Mouse (Mus musculus) MEL (cell line): ENCODE results near the gene Entpd6. TPM values are rescaled to one million over a fixed set of nuclear protein-coding genes. Genes with fewer than 3 reads are reported as not detected.

Experiments
- DNase-seq: peaks from one replicate; pipeline ENCODE4 v3.0.0; 2011; ENCODE audit warnings: low read depth, low spot score
- H3K27ac ChIP-seq: 2 replicates; pipeline ENCODE4 v1.5.1; 2012; ENCODE audit warnings: low read depth, mild to moderate bottlenecking, control low read depth, low read length, moderate library complexity; ENCODE audit not compliant: control insufficient read depth
- H3K27me3 ChIP-seq, 2 experiments: fragments of 150-350 bp in 1 of 2; sonication (generic) in 1 of 2; 2 replicates each; pipeline ENCODE4 v1.6.1; 2012; ENCODE audit warnings: low read length in 2 of 2, mild to moderate bottlenecking in 2 of 2, improper control_type of control experiment in 1 of 2, moderate library complexity in 1 of 2; ENCODE audit not compliant: insufficient read depth in 2 of 2, control insufficient read depth in 1 of 2
- H3K36me3 ChIP-seq, 2 experiments: 2 replicates each; pipeline ENCODE4 v1.6.1; 2012 to 2014; ENCODE audit warnings: low read length in 2 of 2, improper control_type of control experiment in 1 of 2, inconsistent platforms in 1 of 2, mild to moderate bottlenecking in 1 of 2; ENCODE audit not compliant: insufficient read depth in 2 of 2, control insufficient read depth in 1 of 2
- H3K4me1 ChIP-seq, 2 experiments: fragments of 150-350 bp in 1 of 2; sonication (generic) in 1 of 2; 2 replicates each; pipeline ENCODE4 v1.6.1; 2012; ENCODE audit warnings: low read length in 2 of 2, improper control_type of control experiment in 1 of 2, mild to moderate bottlenecking in 1 of 2; ENCODE audit not compliant: insufficient read depth in 2 of 2, control insufficient read depth in 1 of 2
- H3K4me3 ChIP-seq, 2 experiments: fragments of 150-350 bp in 1 of 2; sonication (generic) in 1 of 2; 2 replicates each; pipeline ENCODE4 v1.5.1; 2012; ENCODE audit warnings: low read depth in 2 of 2, low read length in 2 of 2, mild to moderate bottlenecking in 2 of 2, moderate library complexity in 2 of 2, control low read depth in 1 of 2, improper control_type of control experiment in 1 of 2; ENCODE audit not compliant: control insufficient read depth in 1 of 2, insufficient read depth in 1 of 2
- H3K79me2 ChIP-seq: 2 replicates; pipeline ENCODE4 v1.6.1; 2012; ENCODE audit warnings: mild to moderate bottlenecking, low read length, moderate library complexity; ENCODE audit not compliant: control insufficient read depth, poor library complexity, insufficient read depth
- H3K9ac ChIP-seq: 2 replicates; pipeline ENCODE4 v1.6.1; 2012; ENCODE audit warnings: low read depth, mild to moderate bottlenecking, control low read depth, low read length, moderate library complexity; ENCODE audit not compliant: control insufficient read depth, poor library complexity, severe bottlenecking
- H3K9me3 ChIP-seq: fragments of 150-350 bp; sonication (generic); replicated peaks from 2 replicates; pipeline ENCODE4 v1.6.1; 2012; ENCODE audit warnings: mild to moderate bottlenecking, low read length, improper control_type of control experiment, moderate library complexity; ENCODE audit not compliant: insufficient read depth
- CHD1 ChIP-seq: IDR thresholded peaks from 2 replicates; pipeline ENCODE4 v1.6.1; 2012; ENCODE audit warnings: low read depth, mild to moderate bottlenecking, inconsistent platforms, low read length, improper control_type of control experiment
- CHD2 ChIP-seq: IDR thresholded peaks from 2 replicates; pipeline ENCODE4 v1.6.1; 2011; ENCODE audit warnings: low read length, improper control_type of control experiment
- EP300 ChIP-seq, 2 experiments: IDR thresholded peaks; 2 replicates each; pipeline ENCODE4 v1.6.1; 2011; ENCODE audit warnings: improper control_type of control experiment in 2 of 2, low read length in 2 of 2, low read depth in 1 of 2, mild to moderate bottlenecking in 1 of 2
- ETS1 ChIP-seq: IDR thresholded peaks from 2 replicates; pipeline ENCODE4 v1.6.1; 2012; ENCODE audit warnings: low read depth, mild to moderate bottlenecking, inconsistent platforms, low read length, improper control_type of control experiment, moderate library complexity
- GABPA ChIP-seq: IDR thresholded peaks from 2 replicates; pipeline ENCODE4 v1.6.1; 2012; ENCODE audit warnings: low read depth, mild to moderate bottlenecking, inconsistent platforms, low read length, improper control_type of control experiment, moderate library complexity
- HCFC1 ChIP-seq: IDR thresholded peaks from 2 replicates; pipeline ENCODE4 v1.6.1; 2012; ENCODE audit warnings: low read depth, mild to moderate bottlenecking, inconsistent platforms, low read length, improper control_type of control experiment, moderate library complexity
- JUND ChIP-seq: IDR thresholded peaks from 2 replicates; pipeline ENCODE4 v1.6.1; 2011; ENCODE audit warnings: low read depth, mild to moderate bottlenecking, improper control_type of control experiment, low read length
- KAT2A ChIP-seq: conservative IDR thresholded peaks from 2 replicates; pipeline ENCODE4 v1.6.1; 2012; ENCODE audit warnings: low read depth, low read length, improper control_type of control experiment, inconsistent platforms
- MAX ChIP-seq: IDR thresholded peaks from 2 replicates; pipeline ENCODE4 v1.6.1; 2011; ENCODE audit warnings: low read length, improper control_type of control experiment
- MEF2A ChIP-seq: IDR thresholded peaks from 2 replicates; pipeline ENCODE4 v1.6.1; 2014; ENCODE audit warnings: low read depth, mild to moderate bottlenecking, inconsistent platforms, low read length, improper control_type of control experiment; ENCODE audit not compliant: poor library complexity, insufficient replicate concordance, severe bottlenecking; ENCODE audit errors: extremely low read depth
- MXI1 ChIP-seq: IDR thresholded peaks from 2 replicates; pipeline ENCODE4 v1.6.1; 2011; ENCODE audit warnings: mild to moderate bottlenecking, low read depth, low read length, improper control_type of control experiment
- MYB ChIP-seq: IDR thresholded peaks from 2 replicates; pipeline ENCODE4 v1.6.1; 2011; ENCODE audit warnings: mild to moderate bottlenecking, low read depth, low read length, improper control_type of control experiment
- MYC ChIP-seq: IDR thresholded peaks from 2 replicates; pipeline ENCODE4 v1.6.1; 2011; ENCODE audit warnings: low read depth, mild to moderate bottlenecking, low read length, improper control_type of control experiment, moderate library complexity
- NELFE ChIP-seq: IDR thresholded peaks from 2 replicates; pipeline ENCODE4 v1.6.1; 2011; ENCODE audit warnings: low read depth, low read length, improper control_type of control experiment
- NRF1 ChIP-seq: IDR thresholded peaks from 2 replicates; pipeline ENCODE4 v1.6.1; 2014; ENCODE audit warnings: low read depth, mild to moderate bottlenecking, inconsistent platforms, low read length, improper control_type of control experiment, moderate library complexity; ENCODE audit not compliant: poor library complexity, insufficient read depth, severe bottlenecking
- POLR2A ChIP-seq, 2 experiments: IDR thresholded peaks; 2 replicates each; pipeline ENCODE4 v1.6.1; 2011 to 2012; ENCODE audit warnings: low read length in 2 of 2, mild to moderate bottlenecking in 2 of 2, control low read depth in 1 of 2, improper control_type of control experiment in 1 of 2, low read depth in 1 of 2, moderate library complexity in 1 of 2; ENCODE audit not compliant: control insufficient read depth in 1 of 2, insufficient read depth in 1 of 2, poor library complexity in 1 of 2
- POLR2AphosphoS2 ChIP-seq: IDR thresholded peaks from 2 replicates; pipeline ENCODE4 v1.6.1; 2011; ENCODE audit warnings: low read length, improper control_type of control experiment
- RAD21 ChIP-seq: IDR thresholded peaks from 2 replicates; pipeline ENCODE4 v1.6.1; 2011; ENCODE audit warnings: mild to moderate bottlenecking, low read depth, low read length, improper control_type of control experiment
- SMC3 ChIP-seq: IDR thresholded peaks from 2 replicates; pipeline ENCODE4 v1.6.1; 2011; ENCODE audit warnings: low read depth, low read length, improper control_type of control experiment
- TAL1 ChIP-seq: IDR thresholded peaks from 2 replicates; pipeline ENCODE4 v1.6.1; 2012; ENCODE audit warnings: mild to moderate bottlenecking, inconsistent platforms, low read length, moderate library complexity, mixed read lengths
- TBP ChIP-seq: IDR thresholded peaks from 2 replicates; pipeline ENCODE4 v1.8.0; 2011; ENCODE audit warnings: low read depth, low read length, improper control_type of control experiment
- ZC3H11A ChIP-seq: IDR thresholded peaks from 2 replicates; pipeline ENCODE4 v1.6.1; 2012; ENCODE audit warnings: low read depth, mild to moderate bottlenecking, inconsistent platforms, low read length, improper control_type of control experiment
- ZMIZ1 ChIP-seq: IDR thresholded peaks from 2 replicates; pipeline ENCODE4 v1.6.1; 2012; ENCODE audit warnings: low read depth, mild to moderate bottlenecking, inconsistent platforms, low read length, improper control_type of control experiment, moderate library complexity
- polyA plus RNA-seq, 2 experiments: library from polyadenylated mRNA; stranded (reverse) in 1 of 2; unstranded in 1 of 2; fragments of >175 nt in 1 of 2; fragments of >200 nt in 1 of 2; gene quantifications; 2 replicates each; pipeline versions ENCODE4 v1.2.1 to v1.2.4; 2012; ENCODE audit warnings: low replicate concordance in 2 of 2, low read depth in 1 of 2; ENCODE audit not compliant: insufficient read length in 2 of 2, insufficient read depth in 1 of 2, missing spikeins in 1 of 2
- total RNA-seq: library from RNA; depleted of rRNA; stranded (reverse); fragments of 300-350 nt; gene quantifications from 2 replicates; pipeline ENCODE4 v1.2.3, GENCODE M21; 2012; rRNA removed

Gene Entpd6
- total and polyA plus RNA-seq, 3 experiments = 47.9 to 48.2 TPM; not detected in 1

DNA sequence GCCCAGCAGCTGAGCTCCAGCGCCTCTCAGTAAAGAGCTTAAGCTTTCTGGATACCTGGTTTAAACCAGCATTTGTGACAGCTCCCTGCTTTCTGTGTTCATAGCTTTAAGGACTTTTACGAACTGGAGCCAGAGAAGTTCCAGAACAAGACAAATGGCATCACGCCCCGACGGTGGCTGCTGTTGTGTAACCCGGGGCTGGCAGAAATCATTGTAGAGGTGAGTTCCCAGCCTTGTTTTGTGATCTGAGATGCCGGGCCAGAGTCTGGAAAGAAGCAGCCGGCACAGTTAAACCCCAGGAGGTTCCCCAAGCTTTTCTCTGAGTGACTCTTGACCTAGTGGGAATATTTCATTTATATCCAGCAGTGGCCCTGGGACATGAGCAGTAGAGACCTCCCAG is 69.9 kb downstream of the Entpd6 start:
- no peaks in the 10 kb centered on the region for H3K36me3 ChIP-seq
- DNase-seq = no peak

DNA sequence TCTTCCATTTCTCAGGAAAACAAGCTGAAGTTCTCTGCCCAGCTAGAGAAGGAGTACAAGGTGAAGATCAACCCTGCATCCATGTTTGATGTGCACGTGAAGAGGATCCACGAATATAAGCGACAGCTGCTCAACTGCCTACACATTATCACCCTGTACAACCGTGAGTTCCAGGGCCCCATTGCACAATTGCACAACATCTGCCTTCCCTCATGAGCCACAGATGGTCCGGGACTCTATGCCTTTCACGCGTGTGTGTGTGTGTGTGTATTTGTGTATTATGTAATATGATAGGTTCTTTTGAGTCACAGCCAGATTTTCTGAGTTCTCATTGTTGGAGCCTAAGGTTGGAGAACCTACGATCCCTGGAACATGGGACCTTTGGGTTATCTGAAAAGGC is 71.9 kb downstream of the Entpd6 start:
- Histone ChIP-seq H3K9ac (no peak overlapping the region), H3K27me3 (no peaks in the 10 kb centered on the region), H3K79me2 (no peaks in the 10 kb centered on the region), H3K9me3 (no peaks in the 10 kb centered on the region), H3K36me3 (no peaks in the 10 kb centered on the region), H3K4me3 (no peak overlapping the region), H3K27ac (no peak overlapping the region), H3K4me1 (no peaks in the 10 kb centered on the region)
- DNase-seq = no peak
- no peak for TF ChIP-seq CHD1
- no peak for TF ChIP-seq TBP
- TF ChIP-seq TAL1 = no peak
- TF ChIP-seq MEF2A = no peak
- no peak for TF ChIP-seq NRF1
- no peak for TF ChIP-seq RAD21
- no peak for TF ChIP-seq NELFE
- TF ChIP-seq KAT2A = no peak
- TF ChIP-seq CHD2 = no peak
- TF ChIP-seq HCFC1 = no peak
- TF ChIP-seq, all 39 proteins: peak for 0

More for the DNA sequence above, 69.9 kb downstream of the Entpd6 start:
- H3K4me1 ChIP-seq = no peaks in the 10 kb centered on the region
- no peaks in the 10 kb centered on the region for H3K27me3 ChIP-seq
- H3K9ac ChIP-seq = no peak overlapping the region
- TF ChIP-seq MAX = no peak
- TF ChIP-seq MEF2A = no peak
- TF ChIP-seq GABPA = no peak
- TF ChIP-seq POLR2A (IDR thresholded peaks at IDR 0.05; ENCODE audit: control insufficient read depth in 1 of 2, insufficient read depth in 1 of 2, low read depth in 1 of 2, low read length in 2 of 2, poor library complexity in 1 of 2) = no peak
- no peak for TF ChIP-seq RAD21
- TF ChIP-seq ZC3H11A = no peak
- no peak for TF ChIP-seq JUND
- TF ChIP-seq ZMIZ1 = no peak
- TF ChIP-seq MYB = no peak
- no peak for TF ChIP-seq EP300 (IDR thresholded peaks at IDR 0.05; ENCODE audit: low read depth in 1 of 2, low read length in 2 of 2)
- no peak for TF ChIP-seq SMC3
- no peak for TF ChIP-seq HCFC1
- no peak for TF ChIP-seq MXI1
- TF ChIP-seq MYC = no peak
- no peak for TF ChIP-seq POLR2AphosphoS2
- no peak for TF ChIP-seq ETS1
- H3K27ac ChIP-seq = no peak overlapping the region
- H3K79me2 ChIP-seq = no peaks in the 10 kb centered on the region
- H3K4me3 ChIP-seq = no peak overlapping the region
- H3K9me3 ChIP-seq = no peaks in the 10 kb centered on the region

Other genes with a start within 250 kb of the Entpd6 start
- gene Cst7, start 178.6 kb upstream of the Entpd6 start, total RNA-seq = 12.4 and 18.5 TPM in 2 replicates
- gene Cst7, start 178.6 kb upstream of the Entpd6 start, polyA plus RNA-seq = 10 to 100 TPM in 1 of 2 experiments, not detected in 1; 35.8 TPM
- gene Apmap, start 140.5 kb upstream of the Entpd6 start, total RNA-seq = 21.3 and 26.4 TPM in 2 replicates
- gene Apmap, start 140.5 kb upstream of the Entpd6 start, polyA plus RNA-seq = 10 to 100 TPM in 1 of 2 experiments, not detected in 1; 29.4 TPM
- gene Acss1, start 80.5 kb upstream of the Entpd6 start, total RNA-seq = 10.2 and 12.5 TPM in 2 replicates
- gene Acss1, start 80.5 kb upstream of the Entpd6 start, polyA plus RNA-seq = 10 to 100 TPM in 1 of 2 experiments, not detected in 1; 22.6 TPM
- gene Vsx1, start 59.7 kb upstream of the Entpd6 start, total RNA-seq = not detected in 2 replicates
- gene Vsx1, start 59.7 kb upstream of the Entpd6 start, polyA plus RNA-seq = not detected
- gene Pygb, start 37.7 kb downstream of the Entpd6 start, total RNA-seq = 19.0 and 21.0 TPM in 2 replicates
- 10 to 100 TPM in 1 of 2 experiments, not detected in 1; 26.5 TPM for gene Pygb, start 37.7 kb downstream of the Entpd6 start, polyA plus RNA-seq
- 21.8 and 23.7 TPM in 2 replicates for gene Abhd12, start 155.7 kb downstream of the Entpd6 start, total RNA-seq
- 10 to 100 TPM in 1 of 2 experiments, not detected in 1; 29.4 TPM for gene Abhd12, start 155.7 kb downstream of the Entpd6 start, polyA plus RNA-seq
- gene Gins1, start 156.4 kb downstream of the Entpd6 start, total RNA-seq = 56.2 and 64.8 TPM in 2 replicates
- 10 to 100 TPM in 1 of 2 experiments, not detected in 1; 68.7 TPM for gene Gins1, start 156.4 kb downstream of the Entpd6 start, polyA plus RNA-seq